Mouse (Mus musculus) olfactory bulb, adult 2 months (tissue): ENCODE results near the gene Sycp2l.

ENCODE experiments used
- CTCF ChIP-seq: fragments of 200-500 bp; IDR thresholded peaks from 2 replicates; pipeline ENCODE4 v1.5.1; 2012; ENCODE audit warnings: low read depth, mild to moderate bottlenecking, low read length, moderate library complexity; ENCODE audit not compliant: insufficient read depth
- POLR2A ChIP-seq: fragments of 200-500 bp; IDR thresholded peaks from 2 replicates; pipeline ENCODE4 v1.6.1; 2012; ENCODE audit warnings: mild to moderate bottlenecking, low read depth, low read length, moderate library complexity; ENCODE audit not compliant: insufficient read depth

DNA sequence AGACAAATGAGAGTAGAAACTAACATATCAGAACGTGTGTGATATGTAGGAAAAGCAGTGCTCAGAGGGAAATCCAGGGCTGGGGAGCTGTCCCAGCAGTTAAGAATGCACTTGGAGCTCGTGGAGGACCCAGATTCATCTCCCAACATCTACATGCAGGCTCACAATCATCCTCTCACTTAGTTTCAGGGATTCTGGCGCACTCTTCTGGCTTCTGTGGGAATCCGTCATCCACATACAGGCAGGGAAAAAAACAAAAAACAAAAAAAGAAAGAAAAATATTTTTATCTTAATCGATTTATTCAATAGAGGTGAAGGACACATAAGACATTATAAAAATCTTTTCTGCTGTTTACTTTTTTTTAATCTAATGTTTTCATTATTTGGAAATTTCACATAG is 44.3 kb downstream of the Sycp2l start:
- no peak for TF ChIP-seq POLR2A
- TF ChIP-seq CTCF, result no peak
